Comparison of ENCODE assay signal across 9 mouse cellular contexts in genomic region chr2:170055413-170055812, GRCm38 (mm10).
A peak's percentile ranks its signal among the peaks of the same experiment; 100 is the strongest.
DNase-seq lines count a peak whose midpoint lies in the region; ATAC-seq lines count a peak whose summit lies in the region.
"Had no signal": no experiment of that assay in that cellular context is flagged by ENCODE, and none has a peak within 500 bp of the region (broad histone marks: within the 10 kb centered on the region; RNA-seq: fewer than 3 reads in every experiment).

No protein-coding gene starts in this region.

- no peak overlapping the region for H3K9ac ChIP-seq in forebrain, embryonic 16.5 days (replicated peaks; ENCODE audit: low read depth, low read length)
- H3K9ac ChIP-seq in heart, embryonic 16.5 days (ENCODE audit: low read length), result no peak overlapping the region
- H3K9ac ChIP-seq in liver, embryonic 13.5 days, result no peak overlapping the region
- H3K9ac ChIP-seq: liver, embryonic 15.5 days had no signal

- no peak overlapping the region; the same call in 1 of the 2 replicates for H3K4me3 ChIP-seq in forebrain, embryonic 10.5 days
- H3K4me3 ChIP-seq in forebrain, embryonic 16.5 days (replicated peaks; ENCODE audit: low read length), result no peak overlapping the region
- no peak overlapping the region for H3K4me3 ChIP-seq in heart, embryonic 16.5 days (ENCODE audit: low read length)
- no peak overlapping the region for H3K4me3 ChIP-seq in liver, embryonic 13.5 days (replicated peaks)
- H3K4me3 ChIP-seq: liver, embryonic 15.5 days had no signal

- peaks cover 17% of the 10 kb centered on the region for H3K4me1 ChIP-seq in forebrain, embryonic 10.5 days
- no peaks in the 10 kb centered on the region; the same call in 1 of the 2 replicates for H3K4me1 ChIP-seq in forebrain, embryonic 16.5 days (replicated peaks; ENCODE audit: control insufficient read depth, insufficient read depth, low read length)
- H3K4me1 ChIP-seq in heart, embryonic 16.5 days (ENCODE audit: control insufficient read depth, insufficient read depth, low read length), result no peaks in the 10 kb centered on the region
- H3K4me1 ChIP-seq in liver, embryonic 13.5 days (replicated peaks), result no peaks in the 10 kb centered on the region
- H3K4me1 ChIP-seq: liver, embryonic 15.5 days had no signal

- H3K36me3 ChIP-seq in forebrain, embryonic 10.5 days (replicated peaks), result no peaks in the 10 kb centered on the region
- no peaks in the 10 kb centered on the region for H3K36me3 ChIP-seq in forebrain, embryonic 16.5 days (ENCODE audit: control insufficient read depth, insufficient read depth)
- H3K36me3 ChIP-seq in heart, embryonic 16.5 days (ENCODE audit: control insufficient read depth, insufficient read depth), result no peaks in the 10 kb centered on the region
- no peaks in the 10 kb centered on the region for H3K36me3 ChIP-seq in liver, embryonic 13.5 days
- H3K36me3 ChIP-seq: liver, embryonic 15.5 days had no signal

- 36% methylated on average over 9 of the region's 9 CpGs for WGBS in forebrain, embryonic 10.5 days
- 34% methylated on average over 9 of the region's 9 CpGs for WGBS in forebrain, embryonic 16.5 days
- WGBS in heart, embryonic 16.5 days, result 25% methylated on average over 9 of the region's 9 CpGs
- 24% methylated on average over 9 of the region's 9 CpGs for WGBS in liver, embryonic 13.5 days (ENCODE audit: insufficient replicate concordance)

- DNase-seq in forebrain, embryonic 10.5 days (ENCODE audit: extremely low spot score, low spot score), result peak; percentile 55
- DNase-seq in CD4-positive, CD25-positive, alpha-beta regulatory T cell, adult 2 months (ENCODE audit: low read depth, low spot score), result peak; percentile 80
- DNase-seq in c-Kit-positive CD71-positive TER-119-positive erythroid progenitor cells, embryonic 14.5 days (ENCODE audit: low spot score), result peak; percentile 61
- DNase-seq in liver, embryonic 13.5 days, result peak; percentile 37
- peak; percentile 69 for DNase-seq in retina, postnatal 1 day
- DNase-seq in right cerebral cortex, adult 18-20 months, result no peak

- H3K9me3 ChIP-seq in forebrain, embryonic 10.5 days, result no peaks in the 10 kb centered on the region
- H3K9me3 ChIP-seq in forebrain, embryonic 16.5 days (ENCODE audit: control insufficient read depth, low read length), result no peaks in the 10 kb centered on the region
- no peaks in the 10 kb centered on the region for H3K9me3 ChIP-seq in heart, embryonic 16.5 days (replicated peaks; ENCODE audit: control insufficient read depth, low read length)
- no peaks in the 10 kb centered on the region for H3K9me3 ChIP-seq in liver, embryonic 13.5 days (replicated peaks)
- H3K9me3 ChIP-seq: liver, embryonic 15.5 days had no signal

- ATAC-seq in forebrain, embryonic 16.5 days, result no peak
- ATAC-seq in heart, embryonic 16.5 days (replicated peaks; ENCODE audit: extremely low read depth, insufficient read depth, low FRiP score), result no peak
- ATAC-seq in liver, embryonic 13.5 days (ENCODE audit: low read depth), result 0 out of 2 replicates have a peak, but pooled peaks have one; percentile 39

- no peak overlapping the region for H3K4me2 ChIP-seq in forebrain, embryonic 16.5 days (ENCODE audit: low read length)
- peak overlapping the region; percentile 23; the same call in 1 of the 2 replicates for H3K4me2 ChIP-seq in heart, embryonic 16.5 days (ENCODE audit: low read depth, low read length)
- H3K4me2 ChIP-seq in liver, embryonic 13.5 days, result no peak overlapping the region
- H3K4me2 ChIP-seq: liver, embryonic 15.5 days had no signal

- H3K27me3 ChIP-seq in forebrain, embryonic 10.5 days (ENCODE audit: poor library complexity, severe bottlenecking), result no peaks in the 10 kb centered on the region
- H3K27me3 ChIP-seq in forebrain, embryonic 16.5 days (replicated peaks; ENCODE audit: control insufficient read depth, insufficient read depth, low read length), result peaks cover 6% of the 10 kb centered on the region
- H3K27me3 ChIP-seq in heart, embryonic 16.5 days (ENCODE audit: control insufficient read depth, insufficient read depth, low read length), result no peaks in the 10 kb centered on the region
- H3K27me3 ChIP-seq in liver, embryonic 13.5 days, result no peaks in the 10 kb centered on the region
- H3K27me3 ChIP-seq: liver, embryonic 15.5 days had no signal

- H3K27ac ChIP-seq in forebrain, embryonic 10.5 days, result no peak overlapping the region
- H3K27ac ChIP-seq in forebrain, embryonic 16.5 days (ENCODE audit: low read length), result no peak overlapping the region
- no peak overlapping the region for H3K27ac ChIP-seq in heart, embryonic 16.5 days (ENCODE audit: low read length)
- no peak overlapping the region for H3K27ac ChIP-seq in liver, embryonic 13.5 days
- H3K27ac ChIP-seq: liver, embryonic 15.5 days had no signal
